Mouse (Mus musculus): ENCODE data around the gene Slain1. TPM values are rescaled to one million over a fixed set of nuclear protein-coding genes. Genes with fewer than 3 reads are reported as not detected.

Gene Slain1
- polyA plus RNA-seq, 1 experiment = not detected

GRCm38 (mm10) chr14:103723841-103724240 lies 73.8 kb downstream of the Slain1 start:
- Histone ChIP-seq H3K27me3 (ENCODE audit: control insufficient read depth, insufficient read depth, insufficient read length) (no peaks in the 10 kb centered on the region), H3ac (ENCODE audit: control insufficient read depth, insufficient read length, low read depth) (no peak overlapping the region), H3K4me3 (ENCODE audit: insufficient read depth, poor library complexity, severe bottlenecking) (no peak overlapping the region), H3K36me3 (ENCODE audit: control insufficient read depth, insufficient read depth) (no peaks in the 10 kb centered on the region), H3K79me2 (ENCODE audit: control insufficient read depth, insufficient read depth) (no peaks in the 10 kb centered on the region), H3K79me3 (ENCODE audit: low read depth) (no peaks in the 10 kb centered on the region)
- TF ChIP-seq CEBPB (IDR thresholded peaks at IDR 0.05; ENCODE audit: low read depth) (no peak), MAX (IDR thresholded peaks at IDR 0.05) (no peak), MYOD1 (IDR thresholded peaks at IDR 0.05; ENCODE audit: control insufficient read depth, insufficient read length, low read depth) (no peak), FOSL1 (IDR thresholded peaks at IDR 0.05; ENCODE audit: insufficient read depth, low read length, poor library complexity, severe bottlenecking) (no peak), USF1 (IDR thresholded peaks at IDR 0.05; ENCODE audit: low read depth) (no peak), CTCF (IDR thresholded peaks at IDR 0.05; ENCODE audit: control insufficient read depth, insufficient read depth, insufficient read length) (no peak), MYOG (IDR thresholded peaks at IDR 0.05; ENCODE audit: control insufficient read depth, extremely low read depth, insufficient read length) (no peak)

- TF ChIP-seq MYOD1 (IDR thresholded peaks at IDR 0.05; ENCODE audit: control insufficient read depth, insufficient read length, low read depth) (no peak), MAX (IDR thresholded peaks at IDR 0.05) (no peak), USF1 (IDR thresholded peaks at IDR 0.05; ENCODE audit: low read depth) (no peak)
- H3K4me3 ChIP-seq (ENCODE audit: insufficient read depth, poor library complexity, severe bottlenecking) = no peak overlapping the region
- H3K79me3 ChIP-seq (ENCODE audit: low read depth) = no peaks in the 10 kb centered on the region
- H3K36me3 ChIP-seq (ENCODE audit: control insufficient read depth, insufficient read depth) = no peaks in the 10 kb centered on the region
- H3ac ChIP-seq (ENCODE audit: control insufficient read depth, insufficient read length, low read depth) = no peak overlapping the region
- H3K27me3 ChIP-seq (ENCODE audit: control insufficient read depth, insufficient read depth, insufficient read length) = no peaks in the 10 kb centered on the region
- no peaks in the 10 kb centered on the region for H3K79me2 ChIP-seq (ENCODE audit: control insufficient read depth, insufficient read depth)
Measured at GRCm38 (mm10) chr14:103728506-103728905, 78.5 kb downstream of the Slain1 start.

GRCm38 (mm10) chr14:103728951-103729725 lies 79.1 kb downstream of the Slain1 start:
- no peaks in the 10 kb centered on the region for H3K27me3 ChIP-seq (ENCODE audit: control insufficient read depth, insufficient read depth, insufficient read length)
- H3K4me3 ChIP-seq (ENCODE audit: insufficient read depth, poor library complexity, severe bottlenecking) = no peak overlapping the region
- H3ac ChIP-seq (ENCODE audit: control insufficient read depth, insufficient read length, low read depth) = no peak overlapping the region
- H3K79me2 ChIP-seq (ENCODE audit: control insufficient read depth, insufficient read depth) = no peaks in the 10 kb centered on the region
- no peaks in the 10 kb centered on the region for H3K79me3 ChIP-seq (ENCODE audit: low read depth)
- TF ChIP-seq CTCF (IDR thresholded peaks at IDR 0.05; ENCODE audit: control insufficient read depth, insufficient read depth, insufficient read length) (no peak), CEBPB (IDR thresholded peaks at IDR 0.05; ENCODE audit: low read depth) (no peak), MAX (IDR thresholded peaks at IDR 0.05) (no peak), FOSL1 (IDR thresholded peaks at IDR 0.05; ENCODE audit: insufficient read depth, low read length, poor library complexity, severe bottlenecking) (no peak), MYOD1 (IDR thresholded peaks at IDR 0.05; ENCODE audit: control insufficient read depth, insufficient read length, low read depth) (no peak), USF1 (IDR thresholded peaks at IDR 0.05; ENCODE audit: low read depth) (no peak), MYOG (IDR thresholded peaks at IDR 0.05; ENCODE audit: control insufficient read depth, extremely low read depth, insufficient read length) (no peak)
- no peaks in the 10 kb centered on the region for H3K36me3 ChIP-seq (ENCODE audit: control insufficient read depth, insufficient read depth)

GRCm38 (mm10) chr14:103729760-103730367 lies 79.8 kb downstream of the Slain1 start:
- no peaks in the 10 kb centered on the region for H3K36me3 ChIP-seq (ENCODE audit: control insufficient read depth, insufficient read depth)
- H3K79me3 ChIP-seq (ENCODE audit: low read depth) = no peaks in the 10 kb centered on the region
- H3K79me2 ChIP-seq (ENCODE audit: control insufficient read depth, insufficient read depth) = no peaks in the 10 kb centered on the region
- no peak overlapping the region for H3K4me3 ChIP-seq (ENCODE audit: insufficient read depth, poor library complexity, severe bottlenecking)
- no peaks in the 10 kb centered on the region for H3K27me3 ChIP-seq (ENCODE audit: control insufficient read depth, insufficient read depth, insufficient read length)
- no peak overlapping the region for H3ac ChIP-seq (ENCODE audit: control insufficient read depth, insufficient read length, low read depth)
- TF ChIP-seq CEBPB (IDR thresholded peaks at IDR 0.05; ENCODE audit: low read depth) (no peak), CTCF (IDR thresholded peaks at IDR 0.05; ENCODE audit: control insufficient read depth, insufficient read depth, insufficient read length) (no peak), MYOG (IDR thresholded peaks at IDR 0.05; ENCODE audit: control insufficient read depth, extremely low read depth, insufficient read length) (no peak), MAX (IDR thresholded peaks at IDR 0.05) (no peak), FOSL1 (IDR thresholded peaks at IDR 0.05; ENCODE audit: insufficient read depth, low read length, poor library complexity, severe bottlenecking) (no peak), USF1 (IDR thresholded peaks at IDR 0.05; ENCODE audit: low read depth) (no peak), MYOD1 (IDR thresholded peaks at IDR 0.05; ENCODE audit: control insufficient read depth, insufficient read length, low read depth) (no peak)

GRCm38 (mm10) chr14:103732626-103733025 lies 82.6 kb downstream of the Slain1 start:
- Histone ChIP-seq H3K36me3 (ENCODE audit: control insufficient read depth, insufficient read depth) (no peaks in the 10 kb centered on the region), H3K79me2 (ENCODE audit: control insufficient read depth, insufficient read depth) (no peaks in the 10 kb centered on the region), H3K4me3 (ENCODE audit: insufficient read depth, poor library complexity, severe bottlenecking) (no peak overlapping the region), H3K27me3 (ENCODE audit: control insufficient read depth, insufficient read depth, insufficient read length) (no peaks in the 10 kb centered on the region), H3K79me3 (ENCODE audit: low read depth) (no peaks in the 10 kb centered on the region), H3ac (ENCODE audit: control insufficient read depth, insufficient read length, low read depth) (no peak overlapping the region)
- TF ChIP-seq CTCF (IDR thresholded peaks at IDR 0.05; ENCODE audit: control insufficient read depth, insufficient read depth, insufficient read length) (no peak), FOSL1 (IDR thresholded peaks at IDR 0.05; ENCODE audit: insufficient read depth, low read length, poor library complexity, severe bottlenecking) (no peak), USF1 (IDR thresholded peaks at IDR 0.05; ENCODE audit: low read depth) (no peak), MYOG (IDR thresholded peaks at IDR 0.05; ENCODE audit: control insufficient read depth, extremely low read depth, insufficient read length) (no peak), CEBPB (IDR thresholded peaks at IDR 0.05; ENCODE audit: low read depth) (no peak), MYOD1 (IDR thresholded peaks at IDR 0.05; ENCODE audit: control insufficient read depth, insufficient read length, low read depth) (no peak), MAX (IDR thresholded peaks at IDR 0.05) (no peak)

Measured in C2C12 (cell line).